Mouse (Mus musculus) heart, postnatal 0 days (tissue): ENCODE results near the gene Gm11037. TPM values are rescaled to one million over a fixed set of nuclear protein-coding genes. Genes with fewer than 3 reads are reported as not detected.

Source experiments
- ATAC-seq: fragments of 200-750 bp; cut with Nextera tagmentation; 2 replicates; pipeline ENCODE4 v1.8.0; 2017; ENCODE audit warnings: low read depth, moderate number of reproducible peaks, moderate library complexity; ENCODE audit not compliant: insufficient read depth
- DNase-seq: peaks from one replicate; pipeline ENCODE4 v3.0.0-alpha.2; 2016; ENCODE audit warnings: low spot score
- H3K27ac ChIP-seq: fragments of 300-500 bp; sonication (generic); 2 replicates; pipeline ENCODE4 v1.5.1; 2014; ENCODE audit warnings: low read depth, mild to moderate bottlenecking
- H3K27me3 ChIP-seq: fragments of 300-500 bp; sonication (generic); 2 replicates; pipeline ENCODE4 v1.6.1; 2014; ENCODE audit warnings: low read length, mixed read lengths; ENCODE audit not compliant: control insufficient read depth, insufficient read depth
- H3K36me3 ChIP-seq: fragments of 300-500 bp; sonication (generic); replicated peaks from 2 replicates; pipeline ENCODE4 v1.6.1; 2014; ENCODE audit warnings: low read length, mixed read lengths; ENCODE audit not compliant: control insufficient read depth, insufficient read depth
- H3K4me1 ChIP-seq: fragments of 300-500 bp; sonication (generic); 2 replicates; pipeline ENCODE4 v1.6.1; 2014; ENCODE audit warnings: antibody characterized with exemption; ENCODE audit not compliant: control insufficient read depth, insufficient read depth
- H3K4me2 ChIP-seq: fragments of 300-500 bp; sonication (generic); 2 replicates; pipeline ENCODE4 v1.6.1; 2014; ENCODE audit warnings: low read depth, mild to moderate bottlenecking, low read length, moderate library complexity
- H3K4me3 ChIP-seq: fragments of 300-500 bp; sonication (generic); 2 replicates; pipeline ENCODE4 v1.5.1; 2014; ENCODE audit warnings: low read depth, low read length
- H3K9ac ChIP-seq: fragments of 300-500 bp; sonication (generic); replicated peaks from 2 replicates; pipeline ENCODE4 v1.6.1; 2014; ENCODE audit warnings: low read depth, low read length, mixed read lengths
- H3K9me3 ChIP-seq: fragments of 300-500 bp; sonication (generic); replicated peaks from 2 replicates; pipeline ENCODE4 v1.6.1; 2016; ENCODE audit warnings: low read length; ENCODE audit not compliant: control insufficient read depth
- CTCF ChIP-seq: IDR thresholded peaks from 2 replicates; pipeline ENCODE4 v1.5.1; 2016; ENCODE audit warnings: antibody characterized with exemption, control low read depth, low read depth
- EP300 ChIP-seq: IDR thresholded peaks from 2 replicates; pipeline ENCODE4 v1.6.1; 2016; ENCODE audit warnings: antibody characterized with exemption, low read depth
- WGBS: fragments of 180-500 bp; shearing (Covaris S2); extraction: QIAGEN DNeasy Blood & Tissue Kit; methylation state at CpG from one replicate; pipeline ENCODE4 v1.1.7; 2014; 5-methylcytosine and 5-hydroxymethylcytosine counted together
- polyA plus RNA-seq: library from polyadenylated mRNA; unstranded; fragments of >200 nt; fragmentation: Nextera tagmentation; extraction: Ambion mirVana; gene quantifications from 2 replicates; pipeline ENCODE4 v1.2.1, GENCODE M21; 2015
- total RNA-seq: library from RNA; depleted of rRNA; stranded (reverse); fragments of >200 nt; gene quantifications from 2 replicates; pipeline ENCODE4 v1.2.3, GENCODE M21; 2014; ENCODE audit warnings: low replicate concordance

Gm11037 gene
- total and polyA plus RNA-seq, 2 experiments from 2014 or later: not detected

DNA sequence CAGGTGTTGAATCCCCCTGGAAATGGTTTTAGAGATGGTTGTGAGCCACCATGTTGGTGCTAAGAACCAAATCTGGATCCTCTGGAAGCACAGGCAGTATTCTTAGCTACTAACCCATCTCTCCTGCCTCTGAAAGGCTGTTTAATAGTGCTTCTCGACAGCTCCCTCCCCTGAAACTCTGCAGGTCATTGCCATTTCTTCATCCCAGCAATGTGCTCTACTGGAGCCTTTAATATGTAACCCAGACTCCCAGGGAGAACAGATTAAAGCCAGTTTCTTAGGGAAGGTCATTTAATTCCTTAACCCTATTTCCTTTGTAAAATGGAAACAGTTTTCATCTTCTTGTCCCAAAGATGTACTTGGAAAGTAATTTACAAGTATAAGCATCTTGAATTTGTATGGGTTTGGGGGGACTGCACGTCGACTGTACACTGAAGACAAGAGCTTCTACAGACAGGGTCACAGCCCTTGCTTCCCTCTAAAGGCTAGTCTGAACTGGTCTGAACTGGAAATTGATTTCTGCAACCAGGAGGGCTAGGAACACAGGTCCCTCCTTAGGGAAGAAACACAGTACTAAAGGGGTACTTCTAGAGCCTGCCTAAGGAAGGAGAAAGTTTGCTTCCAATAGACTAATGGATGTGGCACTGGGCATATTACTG, 42.1 kb downstream of the Gm11037 start:
- H3K9me3 ChIP-seq: no peaks in the 10 kb centered on the region
- H3K4me2 ChIP-seq: no peak overlapping the region
- TF ChIP-seq EP300 (no peak), CTCF (no peak)
- H3K27me3 ChIP-seq: peaks cover 16% of the 10 kb centered on the region
- H3K4me1 ChIP-seq: peaks cover 38% of the 10 kb centered on the region
- H3K4me3 ChIP-seq: no peak overlapping the region
- 66% methylated on average over 3 of the region's 3 CpGs for WGBS
- peaks cover 15% of the 10 kb centered on the region; the same call in 1 of the 2 replicates for H3K36me3 ChIP-seq
- DNase-seq (no peak), ATAC-seq (no peak)
- no peak overlapping the region for H3K27ac ChIP-seq
- H3K9ac ChIP-seq: no peak overlapping the region

DNA sequence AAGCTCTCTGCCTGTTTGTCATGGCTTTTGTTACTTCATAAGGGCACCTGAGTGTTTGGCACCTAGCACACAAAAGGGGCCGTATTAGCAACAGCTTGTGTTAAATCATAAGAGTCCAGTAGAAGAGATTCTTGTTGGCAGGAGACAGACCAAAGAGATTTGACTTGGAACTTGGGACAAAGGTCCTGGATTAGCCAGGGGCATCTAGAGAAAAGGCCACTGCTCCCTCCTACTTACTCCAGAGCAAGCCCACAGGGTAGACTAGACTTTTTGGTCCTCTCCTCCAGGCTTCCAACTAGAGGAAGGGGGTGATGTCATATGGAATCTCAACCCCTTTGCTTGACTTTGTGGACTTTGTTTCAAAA, 42.6 kb downstream of the Gm11037 start:
- WGBS: 92% methylated on average over 1 of the region's 1 CpGs
- Histone ChIP-seq H3K4me1 (peaks cover 38% of the 10 kb centered on the region), H3K4me3 (no peak overlapping the region), H3K9me3 (no peaks in the 10 kb centered on the region), H3K27me3 (peaks cover 12% of the 10 kb centered on the region), H3K4me2 (no peak overlapping the region), H3K9ac (no peak overlapping the region), H3K36me3 (peaks cover 15% of the 10 kb centered on the region; the same call in 1 of the 2 replicates), H3K27ac (no peak overlapping the region)
- ATAC-seq (no peak), DNase-seq (no peak)
- TF ChIP-seq CTCF (no peak), EP300 (no peak)

DNA sequence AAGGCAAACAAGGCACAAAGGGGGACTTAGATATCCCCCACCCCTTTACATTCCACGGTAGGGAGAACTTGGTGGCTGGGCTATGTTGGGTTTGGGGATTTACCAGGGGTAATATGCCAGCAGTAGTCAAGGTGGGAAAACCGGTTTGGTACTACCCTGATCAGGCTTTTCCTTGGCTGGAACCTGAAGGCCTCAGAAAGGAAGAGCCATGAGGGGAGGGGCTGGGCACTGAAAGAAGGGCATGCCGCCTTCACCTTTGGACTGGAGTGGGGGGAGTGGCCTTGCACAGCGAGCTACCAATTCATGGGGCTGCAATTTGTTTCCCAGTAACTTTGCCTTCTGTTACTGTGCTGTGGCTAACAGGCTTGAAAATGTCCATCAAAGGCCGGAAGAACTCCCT, 43.2 kb downstream of the Gm11037 start:
- Histone ChIP-seq H3K36me3 (peaks cover 15% of the 10 kb centered on the region; the same call in 1 of the 2 replicates), H3K4me3 (no peak overlapping the region), H3K4me2 (0 out of 2 replicates have a peak overlapping the region, but pooled peaks have one; percentile 92), H3K4me1 (peaks cover 38% of the 10 kb centered on the region), H3K9me3 (no peaks in the 10 kb centered on the region), H3K27ac (0 out of 2 replicates have a peak overlapping the region, but pooled peaks have one; percentile 1), H3K27me3 (peaks cover 6% of the 10 kb centered on the region), H3K9ac (no peak overlapping the region)
- WGBS: 64% methylated on average over 5 of the region's 5 CpGs
- ATAC-seq (no peak), DNase-seq (no peak)
- TF ChIP-seq EP300 (no peak), CTCF (no peak)

DNA sequence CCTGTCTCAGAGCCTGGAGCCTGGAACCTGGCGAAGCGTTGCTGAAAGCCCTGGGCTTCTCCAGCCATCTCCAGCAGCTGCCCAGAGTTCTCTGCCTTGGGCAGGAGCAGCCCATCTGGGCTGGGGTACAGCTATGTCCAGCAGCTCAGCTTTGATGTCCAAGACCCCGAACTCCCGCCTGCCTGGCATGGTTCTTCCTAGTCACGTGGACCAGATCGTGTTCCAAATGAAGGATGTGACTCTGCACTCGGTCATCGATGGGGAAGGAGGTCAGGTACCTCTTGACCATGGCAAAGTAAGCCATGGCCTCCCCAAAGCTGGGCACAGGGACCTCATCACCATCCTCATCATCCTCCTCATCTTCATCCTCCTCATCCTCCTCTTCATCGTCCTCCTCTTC, 44.6 kb downstream of the Gm11037 start:
- H3K4me2 ChIP-seq: peak overlapping the region; percentile 92
- no peak overlapping the region for H3K27ac ChIP-seq
- no peaks in the 10 kb centered on the region for H3K9me3 ChIP-seq
- peaks cover 38% of the 10 kb centered on the region for H3K4me1 ChIP-seq
- DNase-seq (no peak), ATAC-seq (no peak)
- H3K36me3 ChIP-seq: peaks cover 10% of the 10 kb centered on the region; the same call in 1 of the 2 replicates
- TF ChIP-seq CTCF (no peak), EP300 (no peak)
- 87% methylated on average over 9 of the region's 9 CpGs for WGBS
- H3K27me3 ChIP-seq: no peaks in the 10 kb centered on the region
- peak overlapping the region; percentile 70; the same call in 1 of the 2 replicates for H3K4me3 ChIP-seq
- H3K9ac ChIP-seq: no peak overlapping the region; the same call in 1 of the 2 replicates

DNA sequence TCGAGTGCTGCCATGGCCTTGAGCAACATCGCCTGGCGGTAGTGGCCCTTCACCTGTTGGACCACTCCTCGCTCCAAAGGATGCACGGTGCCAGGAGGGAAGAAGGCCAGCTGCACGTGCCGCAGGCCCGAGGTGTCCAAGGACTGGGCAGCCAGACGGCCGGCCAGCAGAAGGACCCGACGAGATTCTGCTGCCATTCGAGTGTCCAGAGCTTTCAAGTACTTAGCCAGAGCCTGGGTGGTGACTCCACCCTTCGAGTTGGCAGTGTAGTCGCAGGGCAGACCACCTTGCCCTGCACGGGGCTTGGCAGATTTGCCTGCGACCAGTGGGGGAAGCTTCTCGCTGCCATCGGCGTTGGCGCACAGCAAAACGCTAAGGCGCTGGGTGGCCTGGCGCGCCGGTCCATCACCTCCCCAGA, 45.5 kb downstream of the Gm11037 start:
- H3K27me3 ChIP-seq: no peaks in the 10 kb centered on the region
- DNase-seq (no peak), ATAC-seq (no peak)
- H3K36me3 ChIP-seq: peaks cover 10% of the 10 kb centered on the region; the same call in 1 of the 2 replicates
- H3K4me3 ChIP-seq: peak overlapping the region; percentile 70
- H3K9me3 ChIP-seq: no peaks in the 10 kb centered on the region
- TF ChIP-seq CTCF (no peak), EP300 (no peak)
- peaks cover 38% of the 10 kb centered on the region for H3K4me1 ChIP-seq
- WGBS: 28% methylated on average over 26 of the region's 26 CpGs
- peak overlapping the region; percentile 97 for H3K9ac ChIP-seq
- H3K4me2 ChIP-seq: peak overlapping the region; percentile 92
- peak overlapping the region; percentile 95; the same call in 1 of the 2 replicates for H3K27ac ChIP-seq
